Mouse (Mus musculus): ENCODE data around the gene Gal3st1.

Gene Gal3st1

DNA sequence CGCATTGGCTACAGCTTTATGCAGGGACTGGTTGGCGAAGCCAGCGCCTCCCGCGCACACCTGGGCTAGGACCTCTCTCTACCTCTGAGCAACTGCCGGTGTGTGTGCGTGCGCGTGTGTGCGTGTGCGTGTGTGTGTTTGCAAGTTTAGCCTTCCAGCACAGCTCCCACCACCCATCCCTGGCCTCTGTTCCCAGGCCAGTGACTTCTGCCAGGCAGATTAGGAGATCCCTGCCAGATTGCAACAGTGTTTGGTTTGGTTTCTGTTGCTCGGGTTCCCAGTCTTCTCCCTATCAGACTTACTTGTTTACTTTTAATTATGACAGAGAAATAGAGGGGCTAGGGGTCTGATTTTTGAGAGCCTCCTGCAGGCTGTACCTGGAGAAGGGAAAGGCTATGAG lies 48.5 kb downstream of the Gal3st1 start:
- no peak for DNase-seq (ENCODE audit: low spot score in 2 of 2)

DNA sequence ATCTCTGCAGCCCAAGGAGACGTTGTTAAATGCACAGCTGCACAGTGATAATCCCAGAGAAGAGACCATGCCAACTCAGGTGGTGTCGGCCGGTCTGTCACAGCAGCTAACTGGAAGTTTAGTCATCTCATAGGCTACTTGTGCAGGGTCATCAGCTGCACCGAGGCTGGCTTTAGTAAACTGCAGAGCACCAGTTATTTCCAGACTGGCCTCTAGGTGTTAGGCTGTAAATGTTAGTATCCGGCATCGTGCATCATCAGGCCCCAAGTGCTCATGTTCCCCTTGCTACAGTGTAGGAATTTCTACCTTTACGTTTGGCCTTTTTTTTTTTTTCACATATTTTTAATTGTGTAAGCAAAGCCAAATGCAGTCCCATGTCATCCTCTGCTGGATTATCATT lies 50.0 kb downstream of the Gal3st1 start:
- DNase-seq (ENCODE audit: low spot score in 2 of 2): no peak

DNA sequence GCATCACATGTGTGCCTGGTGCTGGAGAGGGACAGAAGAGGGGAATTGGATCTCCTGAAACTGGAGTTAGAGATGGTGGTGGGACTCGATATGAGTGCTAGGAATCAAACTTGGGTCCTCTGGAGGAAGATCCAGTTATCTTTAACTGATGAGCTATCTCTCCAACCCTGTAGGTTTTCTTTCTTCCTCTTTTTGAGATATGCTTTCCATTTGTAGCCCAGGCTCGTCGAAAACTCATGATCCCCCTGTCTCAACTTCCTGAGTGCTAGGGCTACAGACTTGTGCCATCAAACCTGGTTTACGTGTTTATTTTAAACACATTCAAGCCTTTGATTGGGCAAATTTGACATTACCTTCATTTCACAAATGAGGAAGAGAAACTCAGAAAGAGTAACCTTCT lies 50.7 kb downstream of the Gal3st1 start:
- no peak for DNase-seq (ENCODE audit: low spot score in 2 of 2)

DNA sequence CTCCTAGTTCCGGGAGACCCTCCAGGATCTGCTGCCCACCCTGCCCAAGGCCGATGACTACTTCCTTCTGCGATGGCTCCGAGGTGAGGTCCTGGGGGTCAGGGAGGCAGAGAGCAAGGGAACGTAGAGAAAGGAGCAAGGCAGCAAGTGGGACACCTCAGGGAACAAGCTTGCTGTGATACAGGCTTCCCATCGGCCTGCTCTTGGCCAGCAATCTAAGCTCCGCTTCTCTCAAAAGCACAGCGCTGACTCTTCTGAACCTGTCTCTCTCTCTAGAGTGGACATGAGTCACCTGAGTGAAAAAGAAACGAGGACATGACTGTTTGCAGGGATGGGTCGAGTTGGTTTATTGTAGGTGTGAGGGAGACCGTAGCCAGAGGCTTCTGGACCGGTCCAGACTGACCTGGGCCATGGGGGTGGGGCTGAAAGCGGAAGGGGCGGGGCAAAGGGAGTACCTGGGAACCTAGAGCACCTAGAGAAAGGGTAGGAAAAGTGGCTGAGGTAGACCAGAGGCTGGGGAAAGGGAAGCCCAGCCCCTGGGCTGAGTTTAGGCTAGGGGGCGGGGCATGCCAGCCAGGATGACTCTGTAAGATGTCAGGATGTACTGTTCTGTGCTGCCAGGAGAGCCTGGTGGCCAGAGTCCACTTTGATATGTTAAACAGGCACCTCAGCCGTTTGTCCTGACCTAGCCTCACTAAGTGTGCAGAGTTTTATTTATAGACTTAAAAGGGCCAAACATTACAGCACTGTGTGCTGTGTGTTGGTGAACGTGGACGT lies 51.9 kb downstream of the Gal3st1 start:
- no peak for DNase-seq (ENCODE audit: low spot score in 2 of 2)

DNA sequence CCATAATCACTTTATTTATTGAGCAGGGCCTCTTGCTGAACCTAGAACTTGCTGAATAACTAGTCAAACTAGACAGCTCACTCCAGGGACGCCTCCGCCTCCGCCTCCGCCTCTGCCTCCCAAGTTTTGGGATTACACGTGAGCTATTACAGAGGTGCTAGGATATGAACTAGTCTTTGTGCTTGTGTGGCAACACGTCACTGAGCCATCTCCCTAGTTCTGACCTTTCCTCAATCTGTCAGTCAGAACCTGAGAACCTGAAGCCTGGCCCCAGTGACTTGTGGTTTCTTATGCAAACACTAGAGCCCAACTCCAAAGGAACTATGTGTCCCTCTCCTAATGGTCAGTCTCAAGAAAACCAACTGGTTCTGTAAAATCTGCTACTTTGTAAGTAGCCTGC lies 52.5 kb downstream of the Gal3st1 start:
- DNase-seq (ENCODE audit: low spot score in 2 of 2): no peak

DNA sequence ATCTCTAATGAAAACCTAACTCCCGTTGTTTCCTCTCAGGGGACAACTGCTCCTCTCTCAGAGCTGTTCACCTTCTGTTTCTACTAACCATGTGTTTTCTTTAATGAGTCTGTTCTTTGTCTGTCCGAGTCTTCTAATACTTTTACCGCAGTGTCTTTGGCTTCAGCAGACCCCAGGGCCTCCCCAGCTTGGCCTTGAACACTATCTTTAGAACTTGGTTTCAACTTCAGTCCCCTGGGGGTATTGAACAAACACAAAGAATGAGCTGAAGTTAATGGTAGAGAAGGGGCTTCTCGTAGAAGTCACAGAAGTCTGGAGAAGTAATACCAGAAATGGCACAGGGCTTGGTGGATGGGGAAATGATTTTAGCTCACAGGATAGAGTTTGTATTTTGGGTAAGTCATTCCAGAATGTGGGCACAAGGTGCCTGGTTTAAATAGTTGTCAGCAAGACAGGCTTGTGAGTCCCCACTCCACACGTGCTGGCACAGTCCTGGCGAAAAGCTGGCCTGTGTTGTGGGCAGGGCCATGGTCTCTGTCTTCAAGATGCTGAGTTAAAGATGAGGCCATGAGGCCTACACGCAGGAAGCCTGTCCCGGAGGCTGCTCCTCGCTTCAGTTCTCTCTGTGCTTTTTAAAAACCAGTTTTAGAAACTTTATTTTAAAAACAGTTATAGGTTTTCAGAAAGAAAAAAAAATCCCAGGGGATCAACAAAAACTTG lies 53.1 kb downstream of the Gal3st1 start:
- no peak for DNase-seq (ENCODE audit: low spot score in 2 of 2)

DNA sequence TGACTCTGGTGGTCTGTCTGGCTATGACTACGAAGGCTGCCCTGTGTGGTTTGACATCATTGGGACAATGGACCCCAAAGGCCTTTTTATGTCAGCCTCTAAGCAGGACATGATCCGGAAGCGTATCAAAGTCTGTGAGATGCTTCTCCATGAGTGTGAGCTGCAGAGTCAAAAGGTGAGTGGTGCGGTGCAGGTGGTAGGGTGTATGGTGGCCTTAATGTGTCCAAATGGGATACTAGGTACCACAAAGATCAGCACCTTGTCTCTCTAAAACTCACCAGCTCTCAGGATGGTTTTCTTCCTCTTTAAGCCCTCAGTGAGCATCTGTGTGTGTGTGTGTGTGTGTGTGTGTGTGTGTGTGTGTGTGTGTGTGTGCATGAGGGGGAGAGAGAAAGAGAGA lies 56.5 kb downstream of the Gal3st1 start:
- no peak for DNase-seq (ENCODE audit: low spot score in 2 of 2)

DNA sequence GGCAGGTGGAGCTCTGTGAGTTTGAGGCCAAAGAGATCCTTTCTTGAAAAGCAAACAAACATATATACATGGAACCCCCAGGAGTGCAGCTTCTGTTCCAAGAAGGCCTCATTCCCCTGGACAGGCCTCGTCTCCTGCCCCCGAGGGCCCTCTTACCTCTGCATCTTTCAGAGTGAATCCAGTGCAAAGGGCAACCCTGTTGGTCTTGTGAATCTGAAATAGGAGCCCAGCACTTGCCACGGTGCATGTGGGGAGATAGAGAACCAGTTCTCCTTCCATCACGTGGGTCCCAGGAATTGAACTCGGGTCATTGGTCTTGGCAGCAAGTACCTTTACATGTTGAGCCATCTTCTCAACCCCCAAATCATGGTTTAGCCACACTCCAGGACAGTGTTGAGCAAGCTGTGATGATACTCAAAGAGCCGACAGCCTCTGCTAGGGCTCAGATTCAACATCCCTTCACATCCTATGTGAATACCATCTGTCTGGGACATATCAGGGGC lies 57.7 kb downstream of the Gal3st1 start:
- peak in 1 of 2 experiments; percentile 52 for DNase-seq (ENCODE audit: low spot score in 2 of 2)

DNA sequence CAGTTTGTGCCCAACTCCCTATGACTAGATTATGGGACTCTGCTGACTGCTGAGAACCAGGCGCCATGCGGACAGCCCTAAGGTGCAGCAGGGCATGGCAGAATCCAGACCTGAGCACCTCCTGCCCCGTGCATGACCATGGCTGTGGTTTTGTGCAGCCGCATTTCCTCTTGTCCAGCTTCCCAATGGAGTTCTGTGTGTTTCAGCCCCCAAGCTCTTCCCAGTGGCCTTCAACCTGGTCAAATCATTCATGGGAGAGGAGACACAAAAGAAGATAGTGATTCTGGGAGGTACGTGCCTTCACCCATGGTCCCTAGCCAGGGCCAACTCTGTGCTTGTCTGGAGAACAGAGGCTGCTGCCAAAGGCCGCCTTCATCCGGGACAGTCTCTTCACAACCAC lies 59.6 kb downstream of the Gal3st1 start:
- peak in 1 of 2 experiments; percentile 52 for DNase-seq (ENCODE audit: low spot score in 2 of 2)

DNA sequence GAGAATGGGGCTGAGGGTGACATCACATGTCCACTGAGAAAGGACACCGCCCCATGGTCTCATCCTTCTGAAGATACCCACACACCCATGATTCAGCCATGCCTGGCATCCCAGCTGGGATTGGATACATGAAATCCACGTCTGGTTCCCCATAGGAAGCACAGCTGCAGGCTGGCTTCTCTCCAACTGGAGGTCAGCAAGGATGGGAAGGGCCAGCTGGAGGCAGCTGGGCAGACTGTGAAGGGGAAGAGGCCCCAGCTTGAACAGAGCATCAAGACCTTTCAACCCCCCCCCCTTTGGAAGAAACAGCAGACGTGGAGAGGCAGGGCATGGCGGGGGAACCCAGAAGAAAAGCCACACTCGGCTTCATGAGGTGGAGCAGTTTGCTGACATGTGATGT lies 63.1 kb downstream of the Gal3st1 start:
- DNase-seq (ENCODE audit: low spot score in 2 of 2): peak; percentile 45 to 47

DNA sequence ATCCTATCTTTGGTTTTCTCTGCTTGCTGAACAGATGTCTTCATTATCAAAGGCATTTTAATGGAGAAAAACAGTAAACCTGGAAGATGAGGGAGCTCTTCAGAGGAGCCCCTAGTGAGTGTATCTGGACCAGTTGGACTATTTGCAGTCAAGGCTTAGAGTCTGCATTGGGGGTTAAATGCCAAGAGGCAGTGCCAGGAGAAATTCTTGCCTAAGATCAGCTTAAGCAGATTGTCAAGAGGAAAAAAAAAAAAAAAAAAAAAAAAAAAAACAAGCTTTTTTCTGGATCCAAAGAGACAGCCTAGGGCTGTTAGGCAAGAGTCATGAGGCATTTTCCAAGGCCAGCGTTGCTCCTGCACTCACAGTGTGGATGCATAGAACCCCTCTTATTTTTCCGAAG lies 64.3 kb downstream of the Gal3st1 start:
- DNase-seq (ENCODE audit: low spot score in 2 of 2): no peak

DNA sequence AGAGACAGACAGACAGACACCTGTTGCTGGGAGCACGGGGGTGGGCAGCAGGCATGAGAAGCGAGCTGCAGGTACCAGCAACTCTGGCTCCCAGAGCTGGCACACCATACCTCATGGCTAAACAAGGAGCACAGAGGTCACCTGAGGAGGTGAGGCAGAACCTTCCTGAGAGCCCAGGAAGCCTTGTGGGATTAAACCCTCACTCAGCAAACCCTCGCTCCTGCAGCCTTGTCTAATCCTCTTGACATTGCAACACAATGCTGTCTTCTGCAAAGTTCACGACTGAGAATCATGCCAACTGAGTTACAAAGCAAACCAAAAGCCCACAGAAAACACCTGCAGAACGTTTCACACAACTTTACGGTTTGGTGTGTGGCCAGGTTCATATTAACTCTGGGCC lies 65.0 kb downstream of the Gal3st1 start:
- no peak for DNase-seq (ENCODE audit: low spot score in 2 of 2)
